Comparison of ENCODE assay signal across 21 mouse cellular contexts in genomic region chr10:100044153-100044552, GRCm38 (mm10). TPM values are rescaled to one million over a fixed set of nuclear protein-coding genes. Genes with fewer than 3 reads are reported as not detected.
"Had no signal": no experiment of that assay in that cellular context is flagged by ENCODE, and none has a peak within 500 bp of the region (broad histone marks: within the 10 kb centered on the region; RNA-seq: fewer than 3 reads in every experiment).

No protein-coding gene starts in this region.

- ATAC-seq: midbrain, embryonic 16.5 days had no signal

- DNase-seq: lung, adult 18-20 months; lung, embryonic 14.5 days; lung, postnatal 10 days; lung, postnatal 4 days; midbrain, embryonic 14.5 days; retina, postnatal 1 day; right cerebral cortex, adult 18-20 months; right cerebral cortex, postnatal 25 days; right cerebral cortex, postnatal 4 days; spleen, adult 18-20 months; thymus, adult 18-20 months; thymus, postnatal 14 days; thymus, postnatal 36 days had no signal

- H3K4me3 ChIP-seq: midbrain, embryonic 10.5 days; midbrain, embryonic 12.5 days; myocyte; neural tube, embryonic 13.5 days; neural tube, embryonic 15.5 days had no signal

- H3K4me1 ChIP-seq: midbrain, embryonic 12.5 days; neural tube, embryonic 13.5 days; neural tube, embryonic 15.5 days had no signal

- H3K4me2 ChIP-seq: lung, embryonic 14.5 days; midbrain, embryonic 12.5 days; neural tube, embryonic 13.5 days; neural tube, embryonic 15.5 days had no signal

- H3K9me3 ChIP-seq: midbrain, embryonic 10.5 days; midbrain, embryonic 12.5 days; neural tube, embryonic 13.5 days; neural tube, embryonic 15.5 days had no signal

- H3K27ac ChIP-seq: liver, embryonic 14.5 days; midbrain, embryonic 10.5 days; midbrain, embryonic 12.5 days; neural tube, embryonic 13.5 days; neural tube, embryonic 15.5 days had no signal

- H3K27me3 ChIP-seq: neural tube, embryonic 13.5 days; neural tube, embryonic 15.5 days had no signal

- H3K9ac ChIP-seq: liver, embryonic 14.5 days; lung, embryonic 14.5 days; midbrain, embryonic 12.5 days; neural tube, embryonic 13.5 days; neural tube, embryonic 15.5 days had no signal

- H3K36me3 ChIP-seq: midbrain, embryonic 10.5 days; midbrain, embryonic 12.5 days; neural tube, embryonic 13.5 days; neural tube, embryonic 15.5 days had no signal

RNA-seq across cellular contexts. Expression of gene Kitl, which starts 28.7 kb away (rescaled TPM):
- total RNA-seq: megakaryocyte-erythroid progenitor cell, adult 5-6 weeks had no signal
